Mouse (Mus musculus): Measurements from ENCODE around the gene Scn10a. TPM values are rescaled to one million over a fixed set of nuclear protein-coding genes. Genes with fewer than 3 reads are reported as not detected.
A peak's percentile ranks its signal among the peaks of the same experiment; 100 is the strongest.

Scn10a gene
- polyA plus RNA-seq, 1 experiment from 2014 or later, result not detected

- Histone ChIP-seq H3K27ac (no peak overlapping the region), H3K4me2 (ENCODE audit: low read length) (no peak overlapping the region), H3K36me3 (ENCODE audit: insufficient read depth, low read length) (no peaks in the 10 kb centered on the region), H3K9me3 (replicated peaks; ENCODE audit: low read length) (no peaks in the 10 kb centered on the region), H3K4me1 (replicated peaks; ENCODE audit: insufficient read depth, low read length) (no peaks in the 10 kb centered on the region), H3K27me3 (ENCODE audit: insufficient read depth, low read length) (0 out of 2 replicates have a peak, but pooled peaks cover 2% of the 10 kb centered on the region), H3K4me3 (replicated peaks; ENCODE audit: low read depth, low read length) (no peak overlapping the region), H3K9ac (ENCODE audit: low read depth, low read length) (no peak overlapping the region)
- DNase-seq (ENCODE audit: low spot score), result no peak
- no peak for ATAC-seq (replicated peaks; ENCODE audit: low FRiP score, low read depth)
- 56% methylated on average over 5 of the region's 5 CpGs for WGBS
- no peak for TF ChIP-seq CTCF (IDR thresholded peaks at IDR 0.05; ENCODE audit: low read depth)
These were observed 65.4 kb downstream of the Scn10a start for GRCm38 (mm10) chr9:119653758-119654157.

- H3K4me2 ChIP-seq (ENCODE audit: low read length), result no peak overlapping the region
- no peak overlapping the region for H3K9ac ChIP-seq (ENCODE audit: low read depth, low read length)
- DNase-seq (ENCODE audit: low spot score) (peak; percentile 54), ATAC-seq (replicated peaks; ENCODE audit: low FRiP score, low read depth) (no peak)
- TF ChIP-seq CTCF (IDR thresholded peaks at IDR 0.05; ENCODE audit: low read depth), result peak; percentile 71
- H3K27ac ChIP-seq, result no peak overlapping the region
- no peaks in the 10 kb centered on the region for H3K36me3 ChIP-seq (ENCODE audit: insufficient read depth, low read length)
- no peaks in the 10 kb centered on the region for H3K9me3 ChIP-seq (replicated peaks; ENCODE audit: low read length)
- WGBS, result 62% methylated on average over 8 of the region's 8 CpGs
- no peaks in the 10 kb centered on the region for H3K4me1 ChIP-seq (replicated peaks; ENCODE audit: insufficient read depth, low read length)
- H3K27me3 ChIP-seq (ENCODE audit: insufficient read depth, low read length), result peaks cover 3% of the 10 kb centered on the region; the same call in 1 of the 2 replicates
- H3K4me3 ChIP-seq (replicated peaks; ENCODE audit: low read depth, low read length), result no peak overlapping the region
These were observed 72.1 kb downstream of the Scn10a start for GRCm38 (mm10) chr9:119646942-119647547.

- WGBS, result 87% methylated on average over 6 of the region's 6 CpGs
- Histone ChIP-seq H3K4me1 (replicated peaks; ENCODE audit: insufficient read depth, low read length) (no peaks in the 10 kb centered on the region), H3K4me2 (ENCODE audit: low read length) (no peak overlapping the region), H3K9ac (ENCODE audit: low read depth, low read length) (no peak overlapping the region), H3K27me3 (ENCODE audit: insufficient read depth, low read length) (no peaks in the 10 kb centered on the region; the same call in 1 of the 2 replicates), H3K4me3 (replicated peaks; ENCODE audit: low read depth, low read length) (no peak overlapping the region), H3K9me3 (replicated peaks; ENCODE audit: low read length) (no peaks in the 10 kb centered on the region), H3K27ac (no peak overlapping the region), H3K36me3 (ENCODE audit: insufficient read depth, low read length) (no peaks in the 10 kb centered on the region)
- no peak for TF ChIP-seq CTCF (IDR thresholded peaks at IDR 0.05; ENCODE audit: low read depth)
- DNase-seq (ENCODE audit: low spot score), result no peak
- ATAC-seq (replicated peaks; ENCODE audit: low FRiP score, low read depth), result no peak
These were observed 77.1 kb downstream of the Scn10a start for GRCm38 (mm10) chr9:119641985-119642384.

- no peak overlapping the region for H3K27ac ChIP-seq
- H3K36me3 ChIP-seq (ENCODE audit: insufficient read depth, low read length), result no peaks in the 10 kb centered on the region
- 0 out of 2 replicates have a peak, but pooled peaks cover 8% of the 10 kb centered on the region for H3K4me1 ChIP-seq (replicated peaks; ENCODE audit: insufficient read depth, low read length)
- WGBS, result 57% methylated on average over 11 of the region's 11 CpGs
- no peak overlapping the region for H3K4me2 ChIP-seq (ENCODE audit: low read length)
- no peaks in the 10 kb centered on the region for H3K9me3 ChIP-seq (replicated peaks; ENCODE audit: low read length)
- H3K4me3 ChIP-seq (replicated peaks; ENCODE audit: low read depth, low read length), result no peak overlapping the region
- no peak for ATAC-seq (replicated peaks; ENCODE audit: low FRiP score, low read depth)
- no peak overlapping the region for H3K9ac ChIP-seq (ENCODE audit: low read depth, low read length)
- no peak for DNase-seq (ENCODE audit: low spot score)
- no peak for TF ChIP-seq CTCF (IDR thresholded peaks at IDR 0.05; ENCODE audit: low read depth)
- peaks cover 29% of the 10 kb centered on the region for H3K27me3 ChIP-seq (ENCODE audit: insufficient read depth, low read length)
These were observed 84.8 kb downstream of the Scn10a start for GRCm38 (mm10) chr9:119634216-119634843.

- Histone ChIP-seq H3K27me3 (ENCODE audit: insufficient read depth, low read length) (peaks cover 34% of the 10 kb centered on the region), H3K9ac (ENCODE audit: low read depth, low read length) (no peak overlapping the region), H3K36me3 (ENCODE audit: insufficient read depth, low read length) (no peaks in the 10 kb centered on the region), H3K27ac (no peak overlapping the region), H3K4me2 (ENCODE audit: low read length) (no peak overlapping the region), H3K4me1 (replicated peaks; ENCODE audit: insufficient read depth, low read length) (0 out of 2 replicates have a peak, but pooled peaks cover 8% of the 10 kb centered on the region), H3K9me3 (replicated peaks; ENCODE audit: low read length) (no peaks in the 10 kb centered on the region), H3K4me3 (replicated peaks; ENCODE audit: low read depth, low read length) (no peak overlapping the region)
- DNase-seq (ENCODE audit: low spot score) (no peak), ATAC-seq (replicated peaks; ENCODE audit: low FRiP score, low read depth) (no peak)
- TF ChIP-seq CTCF (IDR thresholded peaks at IDR 0.05; ENCODE audit: low read depth), result no peak
- 82% methylated on average over 5 of the region's 5 CpGs for WGBS
These were observed 85.6 kb downstream of the Scn10a start for GRCm38 (mm10) chr9:119633475-119633874.

GRCm38 (mm10) chr9:119632801-119633200, 86.3 kb downstream of the Scn10a start:
- no peak for TF ChIP-seq CTCF (IDR thresholded peaks at IDR 0.05; ENCODE audit: low read depth)
- ATAC-seq (replicated peaks; ENCODE audit: low FRiP score, low read depth) (no peak), DNase-seq (ENCODE audit: low spot score) (peak; percentile 23)
- H3K4me2 ChIP-seq (ENCODE audit: low read length), result no peak overlapping the region
- H3K27ac ChIP-seq, result no peak overlapping the region
- peaks cover 34% of the 10 kb centered on the region for H3K27me3 ChIP-seq (ENCODE audit: insufficient read depth, low read length)
- H3K4me1 ChIP-seq (replicated peaks; ENCODE audit: insufficient read depth, low read length), result 0 out of 2 replicates have a peak, but pooled peaks cover 8% of the 10 kb centered on the region
- H3K9me3 ChIP-seq (replicated peaks; ENCODE audit: low read length), result no peaks in the 10 kb centered on the region
- H3K4me3 ChIP-seq (replicated peaks; ENCODE audit: low read depth, low read length), result no peak overlapping the region
- no peaks in the 10 kb centered on the region for H3K36me3 ChIP-seq (ENCODE audit: insufficient read depth, low read length)
- no peak overlapping the region for H3K9ac ChIP-seq (ENCODE audit: low read depth, low read length)
- 19% methylated on average over 12 of the region's 12 CpGs for WGBS
